Mouse (Mus musculus) adrenal gland, postnatal 14 days (tissue): Measurements from ENCODE around the gene Kmt5c. TPM values are rescaled to one million over a fixed set of nuclear protein-coding genes. Genes with fewer than 3 reads are reported as not detected.

Experiments
- DNase-seq: peaks from one replicate; pipeline ENCODE4 v3.0.0; 2021; ENCODE audit warnings: mixed read lengths
- total RNA-seq: library from RNA; stranded (reverse); gene quantifications from 2 replicates; pipeline ENCODE4 v1.2.3, GENCODE M21; 2021

Kmt5c gene
- total RNA-seq, 1 experiment from 2014 or later, result 60.3 TPM

DNA sequence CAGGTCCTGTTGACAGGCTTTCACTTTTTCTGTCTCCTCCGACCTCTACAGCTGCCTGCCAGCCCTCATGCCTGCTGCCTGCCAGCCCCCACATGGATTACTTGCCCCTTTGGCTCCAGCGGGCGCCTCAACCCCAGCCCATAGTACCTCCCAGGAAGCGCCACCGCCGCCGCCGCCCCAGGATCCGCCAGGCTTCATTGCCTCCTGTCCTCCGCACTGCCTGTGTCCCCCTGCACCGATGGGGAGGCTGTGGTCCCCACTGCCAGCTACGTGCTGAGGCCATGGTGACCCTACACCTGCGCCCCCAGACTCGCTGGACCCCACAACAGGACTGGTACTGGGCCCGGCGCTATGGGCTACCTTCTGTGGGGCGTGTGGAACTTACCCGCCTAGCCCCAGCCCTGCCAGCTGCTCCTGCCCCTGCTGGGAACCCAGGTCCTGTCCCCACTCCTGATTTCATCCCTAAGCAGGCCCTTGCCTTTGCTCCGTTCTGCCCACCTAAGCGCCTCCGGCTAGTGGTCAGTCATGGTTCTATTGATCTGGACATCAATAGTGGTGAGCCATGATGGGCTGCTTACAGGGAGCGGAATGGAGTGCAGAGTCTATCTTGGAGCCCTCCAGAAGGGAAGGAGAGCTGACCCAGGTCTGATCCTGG is 6.5 kb downstream of the Kmt5c start:
- no peak for DNase-seq

- DNase-seq, result no peak
Measured at GRCm38 (mm10) chr7:4747156-4747899, 7.4 kb downstream of the Kmt5c start.

- DNase-seq, result no peak
Measured at GRCm38 (mm10) chr7:4748321-4748720, 8.4 kb downstream of the Kmt5c start.

DNA sequence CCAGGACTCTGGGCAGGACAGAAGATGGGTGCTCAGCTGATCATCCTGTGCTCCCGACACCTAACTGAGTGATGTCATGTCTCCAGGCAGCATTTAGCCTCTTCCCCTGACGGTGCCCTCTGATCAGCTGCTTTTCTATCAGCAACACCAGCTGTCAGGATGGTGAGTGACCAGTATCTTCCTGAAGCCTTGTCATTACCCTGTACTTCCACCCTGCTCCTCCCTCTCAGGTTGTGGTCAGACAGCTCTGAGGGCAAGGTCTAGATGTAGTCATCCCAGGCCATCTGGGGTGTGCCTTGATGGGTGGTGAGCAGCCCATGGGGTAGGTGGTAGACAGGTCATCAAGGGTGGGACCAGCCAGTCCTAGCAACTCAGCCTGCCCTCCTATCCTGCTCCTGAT is 9.3 kb downstream of the Kmt5c start:
- no peak for DNase-seq

DNA sequence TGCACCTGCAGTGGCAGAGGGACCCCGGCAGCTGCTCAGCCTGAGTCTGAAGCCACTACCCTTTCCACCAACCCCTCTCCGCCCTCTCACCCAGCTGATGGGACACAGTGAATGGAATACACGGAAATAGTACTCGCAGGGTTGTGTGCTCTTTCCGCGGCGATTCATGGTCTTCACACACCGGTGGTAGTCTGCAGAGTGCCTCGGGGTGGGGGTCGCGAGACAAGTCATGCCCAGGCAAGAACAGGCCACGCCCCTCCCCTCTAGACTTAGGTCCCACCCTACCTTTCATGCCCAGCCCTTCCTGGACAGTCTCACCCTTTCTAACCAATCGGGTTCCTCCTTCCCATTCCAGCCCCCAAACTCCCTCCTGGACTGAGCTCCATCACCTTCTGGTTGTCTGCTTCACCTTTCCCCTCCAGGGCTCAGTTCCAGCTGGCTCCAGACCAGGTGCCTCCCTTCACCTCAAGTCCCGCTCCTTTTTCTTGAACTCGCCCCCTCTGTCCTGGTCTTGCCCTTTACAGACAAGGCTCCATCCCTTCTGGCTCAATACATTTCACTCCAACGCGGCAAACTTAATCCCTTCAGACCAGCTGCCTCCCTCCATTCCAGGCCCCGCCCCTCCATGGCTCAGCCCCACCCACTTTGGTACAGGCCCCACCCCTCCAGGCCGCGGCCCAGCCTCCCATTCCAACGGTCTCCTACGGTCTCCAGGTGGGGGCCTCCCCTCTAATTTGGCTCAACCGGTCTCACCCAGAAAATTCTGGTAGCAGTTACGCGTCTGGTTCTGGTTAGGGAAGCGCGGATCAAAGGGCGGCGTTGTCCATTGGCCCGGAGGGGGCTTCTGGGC is 12.3 kb downstream of the Kmt5c start:
- peak; percentile 82 for DNase-seq

DNA sequence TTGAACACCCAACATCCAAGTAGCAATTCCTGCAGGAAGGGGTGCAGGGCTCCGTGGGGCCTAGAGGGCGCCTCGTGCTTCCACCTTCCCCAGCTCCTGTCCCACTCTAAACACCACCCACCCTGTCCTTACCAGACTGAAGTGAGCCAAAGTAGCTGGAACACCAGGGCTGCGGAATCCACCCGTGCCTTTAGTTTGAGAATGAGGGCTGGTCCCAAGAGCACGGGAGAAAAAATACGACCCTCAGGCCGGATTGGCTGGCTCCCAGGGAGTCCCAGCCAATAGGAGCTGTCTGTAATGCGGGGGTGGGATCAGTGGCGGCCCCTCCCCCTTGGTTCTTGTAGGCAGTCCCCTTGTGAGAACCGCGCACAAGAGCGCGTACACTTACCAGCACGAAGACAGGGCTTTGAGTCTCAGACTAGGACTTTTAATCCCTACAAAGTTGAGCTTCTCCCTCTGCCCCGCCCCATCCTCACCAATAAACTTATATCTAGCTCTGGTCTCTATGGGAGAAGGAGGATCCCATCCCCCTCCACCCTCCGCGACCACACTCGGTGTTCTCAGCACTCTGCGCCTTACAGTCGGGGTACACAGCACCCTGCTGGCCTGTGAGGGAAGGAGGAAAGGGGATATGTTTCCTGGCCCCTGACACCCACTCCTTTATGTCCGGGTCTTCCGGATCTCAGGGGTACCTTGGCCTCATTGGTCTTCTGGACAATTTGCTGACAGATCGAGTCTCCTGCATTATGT is 13.1 kb downstream of the Kmt5c start, which contains the start of gene Cox6b2:
Cox6b2 (minus strand) TSS at position 274 of the 750 bp plus-strand sequence.
- peak; percentile 91 for DNase-seq

- DNase-seq, result no peak
Measured at GRCm38 (mm10) chr7:4759670-4760069, 19.8 kb downstream of the Kmt5c start.

- no peak for DNase-seq
Measured at GRCm38 (mm10) chr7:4764946-4765710, 25.2 kb downstream of the Kmt5c start.

- no peak for DNase-seq
Measured at GRCm38 (mm10) chr7:4771202-4771601, 31.3 kb downstream of the Kmt5c start, which contains the start of gene Fam71e2. Gene Fam71e2 (minus strand): TSS chr7:4771302.

DNA sequence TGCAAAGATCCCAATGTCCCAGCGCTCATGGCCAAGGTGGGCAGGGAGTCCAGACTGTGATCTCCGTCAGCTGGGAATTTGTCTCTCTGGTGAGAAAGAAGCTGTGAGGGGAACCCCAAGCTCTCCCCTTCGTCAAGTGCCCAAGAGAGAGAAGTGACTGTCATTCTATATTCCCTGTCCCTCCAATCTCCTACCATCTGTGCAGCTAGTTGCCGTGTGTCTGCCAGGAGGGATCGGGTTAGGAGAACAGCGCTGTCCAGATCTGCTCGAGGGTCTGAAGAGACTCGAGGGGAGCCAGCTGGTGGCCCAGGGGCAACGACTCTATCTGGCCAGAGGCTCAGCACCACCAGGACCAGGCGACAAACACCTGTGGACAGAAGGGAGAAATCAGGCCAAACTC is 36.2 kb downstream of the Kmt5c start:
- no peak for DNase-seq

DNA sequence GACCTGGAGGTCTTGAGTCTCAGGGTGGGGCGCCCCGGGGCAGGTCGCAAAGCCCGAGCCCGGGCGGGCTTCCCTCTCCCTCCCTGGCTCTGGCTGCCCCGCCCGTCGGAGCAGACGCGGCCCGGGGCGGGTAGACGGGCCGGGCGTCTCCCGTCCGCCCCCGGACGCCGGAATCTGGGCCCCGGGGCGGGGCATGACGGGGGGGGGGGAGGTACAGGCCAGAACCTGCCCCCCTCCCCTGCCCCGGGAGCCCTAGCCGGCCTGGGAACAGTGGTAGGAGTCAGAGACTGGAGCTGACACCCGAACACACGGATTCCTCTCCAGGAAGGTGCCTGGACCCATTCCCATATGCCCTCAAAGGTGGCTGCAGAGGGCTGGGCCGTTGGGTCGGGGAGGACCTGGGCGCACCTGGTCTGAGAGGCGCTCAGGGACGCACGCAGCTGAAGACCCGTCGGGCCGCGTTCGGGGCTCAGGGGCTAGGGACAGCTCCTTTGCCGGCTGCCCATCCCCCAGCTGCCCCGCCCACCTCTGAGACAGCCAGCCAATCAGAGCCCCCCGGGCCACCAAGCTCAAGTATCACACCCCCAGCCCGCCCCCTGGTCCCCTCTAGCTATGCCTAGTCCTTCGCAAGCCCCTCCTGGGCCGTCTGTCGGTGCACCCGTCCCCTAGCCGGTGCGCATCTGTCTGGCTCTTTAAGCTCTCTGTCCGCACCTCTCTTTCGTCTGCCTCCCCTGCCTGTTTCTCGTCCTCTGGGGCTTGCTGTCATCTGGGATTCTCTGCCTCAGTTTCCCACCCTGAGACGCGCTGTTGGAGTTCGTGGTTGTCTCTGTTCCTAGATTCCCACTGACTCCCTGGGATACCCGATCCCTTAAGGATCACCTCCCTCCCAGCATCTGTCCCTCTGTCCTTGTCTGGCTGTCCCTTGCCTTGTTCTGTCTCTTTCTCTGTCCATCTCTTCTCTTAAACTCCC is 37.2 kb downstream of the Kmt5c start:
- DNase-seq, result peak; percentile 76

GRCm38 (mm10) chr7:4777851-4778637 is 38.1 kb downstream of the Kmt5c start:
- DNase-seq, result no peak

DNA sequence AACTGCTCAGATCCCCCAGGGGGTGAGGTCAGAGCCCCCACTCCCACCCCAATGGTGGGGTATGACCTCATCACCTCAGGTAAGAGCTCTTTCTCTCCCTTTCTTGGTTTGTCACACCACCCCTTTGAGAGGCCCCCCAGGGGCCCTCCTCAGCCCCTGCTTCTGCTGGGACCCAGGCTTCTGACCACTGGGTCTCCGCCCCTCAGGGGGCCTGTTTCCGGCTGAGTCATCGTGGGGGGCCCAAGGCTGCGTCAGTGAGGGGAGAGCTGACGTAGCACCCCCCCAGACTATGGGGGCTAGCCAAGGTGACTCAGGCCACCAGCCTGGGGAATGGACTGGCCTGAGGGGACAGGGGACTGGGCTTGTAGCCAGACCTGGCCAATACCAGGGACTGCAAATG is 40.0 kb downstream of the Kmt5c start:
- DNase-seq, result no peak

DNA sequence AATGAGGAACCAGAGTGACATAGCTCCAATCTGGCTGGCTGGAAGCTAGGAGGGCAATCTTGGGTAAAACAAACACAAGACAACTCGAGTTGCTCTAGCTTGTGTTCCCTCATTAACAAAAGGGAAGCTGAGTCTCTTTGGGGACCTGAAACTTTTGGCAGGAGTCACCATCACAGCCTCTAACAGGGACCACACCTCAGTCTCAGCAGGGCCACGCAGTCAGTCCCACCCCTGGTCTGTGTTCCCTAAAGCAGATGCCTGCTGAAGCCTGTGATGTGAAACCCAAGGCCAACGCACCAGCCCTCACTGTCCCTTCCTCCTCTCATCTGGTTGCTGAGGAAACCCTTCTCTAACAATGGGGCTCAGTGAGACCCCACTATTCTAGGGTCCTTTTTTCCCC is 42.2 kb downstream of the Kmt5c start:
- no peak for DNase-seq

- no peak for DNase-seq
Measured at GRCm38 (mm10) chr7:4782759-4783158, 42.8 kb downstream of the Kmt5c start, which contains the start of the genes Il11 and Tmem190. Gene Il11 (minus strand): TSS chr7:4782859. Gene Tmem190 (plus strand): TSS chr7:4782937.

- DNase-seq, result no peak
Measured at GRCm38 (mm10) chr7:4783667-4784268, 43.9 kb downstream of the Kmt5c start.

- peak; percentile 81 for DNase-seq
Measured at GRCm38 (mm10) chr7:4788499-4789435, 48.9 kb downstream of the Kmt5c start.
